Mouse (Mus musculus): ENCODE data around the gene Foxj3. TPM values are rescaled to one million over a fixed set of nuclear protein-coding genes. Genes with fewer than 3 reads are reported as not detected.

Gene Foxj3
- polyA plus RNA-seq, 1 experiment from 2014 or later = 5.3 TPM

DNA sequence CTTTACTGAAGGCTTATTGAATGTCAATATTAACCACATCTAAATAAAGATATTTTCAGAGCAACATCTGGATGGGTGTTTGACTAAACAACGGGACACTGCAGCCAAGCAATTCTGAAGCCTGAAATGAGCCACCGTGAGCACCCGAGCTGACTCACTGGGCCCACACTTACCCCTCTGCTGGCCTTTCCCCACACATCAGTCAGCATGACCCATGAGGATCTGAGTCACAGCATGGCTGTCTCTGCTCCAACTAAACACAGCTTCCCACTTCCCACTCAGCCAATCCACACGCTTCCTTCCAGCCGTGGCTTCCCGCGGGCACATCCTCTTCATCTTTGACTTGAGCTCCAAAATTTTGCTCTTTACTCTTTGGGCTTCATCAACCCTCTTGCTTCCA lies 126.2 kb downstream of the Foxj3 start:
- no peaks in the 10 kb centered on the region for H3K27me3 ChIP-seq (ENCODE audit: control insufficient read depth, insufficient read depth, low read depth, low read length)
- no peak overlapping the region for H3K4me2 ChIP-seq (ENCODE audit: low read depth, low read length)
- no peak overlapping the region for H3K27ac ChIP-seq (ENCODE audit: low read length)
- no peak overlapping the region for H3K9ac ChIP-seq (ENCODE audit: low read depth, low read length)
- H3K9me3 ChIP-seq (replicated peaks; ENCODE audit: control insufficient read depth, low read length) = no peaks in the 10 kb centered on the region
- H3K4me3 ChIP-seq (ENCODE audit: low read depth, low read length) = no peak overlapping the region
- H3K4me1 ChIP-seq (ENCODE audit: control insufficient read depth, low read depth, low read length) = no peaks in the 10 kb centered on the region
- no peak for ATAC-seq (ENCODE audit: low read depth)
- H3K36me3 ChIP-seq (ENCODE audit: control insufficient read depth, insufficient read depth) = no peaks in the 10 kb centered on the region
- WGBS (ENCODE audit: insufficient replicate concordance) = 74% methylated on average over 7 of the region's 7 CpGs

DNA sequence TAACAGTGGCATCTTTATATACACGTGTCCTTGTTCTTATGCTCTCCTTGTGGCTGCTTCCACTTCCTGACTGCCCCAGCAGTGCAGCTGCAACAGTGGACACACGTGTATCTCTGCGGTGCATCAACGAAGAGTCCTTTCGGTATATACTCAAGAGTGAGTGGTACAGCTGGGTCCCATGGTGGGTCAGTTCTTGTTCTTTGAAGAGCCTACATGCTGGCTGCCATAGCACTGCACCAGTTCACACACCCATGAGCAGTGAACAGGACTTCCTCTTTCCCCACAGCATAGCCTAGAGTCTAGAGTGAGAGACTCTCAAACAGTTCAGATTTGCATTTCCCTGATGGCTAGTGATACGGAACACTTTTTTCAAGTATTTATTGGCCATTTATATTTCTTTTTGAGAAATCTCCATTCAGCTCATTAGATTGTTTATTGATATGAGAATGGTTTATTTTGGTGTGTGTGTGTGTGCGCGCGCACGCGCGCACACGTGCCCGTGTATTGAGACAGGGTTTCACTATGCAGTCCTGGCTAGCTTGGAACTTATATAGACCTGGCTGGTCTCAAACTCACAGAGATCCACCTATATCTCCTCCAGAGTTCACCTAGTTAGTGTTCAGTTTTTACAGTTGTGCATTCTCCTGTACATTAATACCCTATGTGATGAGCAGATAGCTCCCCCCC lies 126.7 kb downstream of the Foxj3 start:
- H3K36me3 ChIP-seq (ENCODE audit: control insufficient read depth, insufficient read depth) = no peaks in the 10 kb centered on the region
- H3K4me1 ChIP-seq (ENCODE audit: control insufficient read depth, low read depth, low read length) = no peaks in the 10 kb centered on the region
- H3K4me2 ChIP-seq (ENCODE audit: low read depth, low read length) = no peak overlapping the region
- H3K27ac ChIP-seq (ENCODE audit: low read length) = no peak overlapping the region
- H3K27me3 ChIP-seq (ENCODE audit: control insufficient read depth, insufficient read depth, low read depth, low read length) = no peaks in the 10 kb centered on the region
- no peak overlapping the region for H3K4me3 ChIP-seq (ENCODE audit: low read depth, low read length)
- no peak for ATAC-seq (ENCODE audit: low read depth)
- H3K9me3 ChIP-seq (replicated peaks; ENCODE audit: control insufficient read depth, low read length) = no peaks in the 10 kb centered on the region
- 81% methylated on average over 14 of the region's 14 CpGs for WGBS (ENCODE audit: insufficient replicate concordance)
- no peak overlapping the region for H3K9ac ChIP-seq (ENCODE audit: low read depth, low read length)

DNA sequence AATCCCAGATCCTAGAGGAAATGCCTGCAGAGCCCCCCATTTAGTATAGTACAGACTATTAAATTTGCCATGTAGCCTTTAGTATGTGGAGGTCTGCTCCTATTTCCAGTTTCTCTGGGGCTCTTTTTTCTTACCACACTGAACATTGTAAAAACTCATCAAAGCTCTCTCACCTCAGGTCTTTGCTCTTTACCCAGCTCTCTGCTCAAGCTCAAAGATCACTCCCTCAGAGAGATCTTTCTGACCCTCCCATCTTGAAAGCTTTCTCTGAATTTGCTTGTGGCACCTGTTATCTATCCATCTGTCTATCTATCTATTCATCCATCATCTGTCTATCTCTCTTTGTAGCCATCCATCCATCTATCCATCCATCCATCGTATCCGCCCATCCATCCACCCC lies 128.4 kb downstream of the Foxj3 start:
- Histone ChIP-seq H3K4me3 (ENCODE audit: low read depth, low read length) (no peak overlapping the region), H3K9ac (ENCODE audit: low read depth, low read length) (no peak overlapping the region), H3K4me2 (ENCODE audit: low read depth, low read length) (no peak overlapping the region), H3K27me3 (ENCODE audit: control insufficient read depth, insufficient read depth, low read depth, low read length) (no peaks in the 10 kb centered on the region), H3K4me1 (ENCODE audit: control insufficient read depth, low read depth, low read length) (no peaks in the 10 kb centered on the region), H3K27ac (ENCODE audit: low read length) (no peak overlapping the region), H3K36me3 (ENCODE audit: control insufficient read depth, insufficient read depth) (no peaks in the 10 kb centered on the region), H3K9me3 (replicated peaks; ENCODE audit: control insufficient read depth, low read length) (no peaks in the 10 kb centered on the region)
- WGBS (ENCODE audit: insufficient replicate concordance) = 81% methylated on average over 2 of the region's 2 CpGs
- ATAC-seq (ENCODE audit: low read depth) = no peak

DNA sequence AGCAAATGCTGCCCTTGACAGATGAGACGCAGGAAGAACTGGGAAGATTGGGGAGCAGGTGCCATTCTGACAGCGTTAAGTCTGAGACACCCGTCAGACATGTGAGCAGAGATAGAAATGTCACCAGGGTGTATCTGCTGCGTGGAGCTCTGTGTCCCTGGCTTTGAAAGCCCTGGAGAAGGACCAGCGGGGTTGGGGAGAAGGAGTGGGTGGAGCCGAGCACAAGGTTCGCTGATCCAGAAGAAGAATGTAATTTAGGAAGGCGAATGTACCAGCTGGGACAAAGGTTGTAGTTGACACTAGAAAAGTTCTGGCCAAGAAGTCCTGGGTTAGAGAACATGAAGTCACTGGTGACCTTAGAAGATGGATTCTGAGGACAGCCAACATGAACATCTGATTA lies 129.3 kb downstream of the Foxj3 start:
- no peaks in the 10 kb centered on the region for H3K27me3 ChIP-seq (ENCODE audit: control insufficient read depth, insufficient read depth, low read depth, low read length)
- 58% methylated on average over 8 of the region's 8 CpGs for WGBS (ENCODE audit: insufficient replicate concordance)
- ATAC-seq (ENCODE audit: low read depth) = no peak

DNA sequence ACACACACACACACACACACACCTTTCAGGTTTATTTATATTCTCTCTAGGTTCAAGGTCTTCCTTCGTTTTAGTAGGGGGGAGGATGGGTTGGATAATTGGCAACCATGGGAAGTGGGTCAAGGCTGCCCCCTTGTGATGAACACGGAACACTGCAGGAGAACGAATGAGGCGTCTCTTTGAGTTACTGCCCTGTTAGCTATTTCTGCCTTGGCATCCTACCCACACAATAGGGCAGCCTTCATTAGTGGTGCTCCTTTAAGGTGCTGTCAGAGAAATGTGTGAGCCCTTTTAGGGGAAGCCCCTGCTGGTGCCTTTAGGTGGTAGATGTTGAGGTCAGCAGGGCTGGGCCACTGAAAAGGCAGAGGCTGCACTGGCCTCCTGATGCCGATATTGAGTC lies 130.7 kb downstream of the Foxj3 start:
- 19% methylated on average over 5 of the region's 5 CpGs for WGBS (ENCODE audit: insufficient replicate concordance)
- ATAC-seq (ENCODE audit: low read depth) = no peak
- H3K27ac ChIP-seq (ENCODE audit: low read length) = no peak overlapping the region
- no peak overlapping the region for H3K4me2 ChIP-seq (ENCODE audit: low read depth, low read length)
- H3K4me1 ChIP-seq (ENCODE audit: control insufficient read depth, low read depth, low read length) = no peaks in the 10 kb centered on the region
- H3K4me3 ChIP-seq (ENCODE audit: low read depth, low read length) = no peak overlapping the region
- H3K9me3 ChIP-seq (replicated peaks; ENCODE audit: control insufficient read depth, low read length) = no peaks in the 10 kb centered on the region
- H3K27me3 ChIP-seq (ENCODE audit: control insufficient read depth, insufficient read depth, low read depth, low read length) = no peaks in the 10 kb centered on the region
- H3K9ac ChIP-seq (ENCODE audit: low read depth, low read length) = no peak overlapping the region
- H3K36me3 ChIP-seq (ENCODE audit: control insufficient read depth, insufficient read depth) = no peaks in the 10 kb centered on the region

More for the DNA sequence above, 129.3 kb downstream of the Foxj3 start:
- no peaks in the 10 kb centered on the region for H3K36me3 ChIP-seq (ENCODE audit: control insufficient read depth, insufficient read depth)
- no peaks in the 10 kb centered on the region for H3K9me3 ChIP-seq (replicated peaks; ENCODE audit: control insufficient read depth, low read length)
- no peak overlapping the region for H3K27ac ChIP-seq (ENCODE audit: low read length)
- no peak overlapping the region for H3K4me2 ChIP-seq (ENCODE audit: low read depth, low read length)
- H3K4me3 ChIP-seq (ENCODE audit: low read depth, low read length) = no peak overlapping the region
- H3K4me1 ChIP-seq (ENCODE audit: control insufficient read depth, low read depth, low read length) = no peaks in the 10 kb centered on the region
- no peak overlapping the region for H3K9ac ChIP-seq (ENCODE audit: low read depth, low read length)

DNA sequence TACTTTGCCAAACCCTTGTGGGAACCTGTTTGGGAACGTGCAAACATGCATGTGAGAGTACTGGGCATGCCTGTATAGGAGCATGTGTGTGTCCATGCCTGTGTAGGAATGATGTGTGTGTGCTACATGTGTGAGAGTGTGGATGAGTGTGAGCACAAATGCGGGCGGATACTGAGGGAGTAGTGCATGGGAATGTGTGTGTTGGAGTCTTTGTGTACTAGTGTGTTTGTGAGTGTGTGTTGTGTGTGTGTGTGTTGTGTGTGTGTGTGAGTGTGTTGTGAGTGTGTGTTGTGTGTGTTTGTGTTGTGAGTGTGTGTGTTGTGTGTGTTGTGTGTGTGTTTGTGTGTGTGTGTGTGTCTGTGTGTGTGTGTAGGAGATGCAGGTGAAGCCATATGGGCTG lies 131.4 kb downstream of the Foxj3 start:
- Histone ChIP-seq H3K27me3 (ENCODE audit: control insufficient read depth, insufficient read depth, low read depth, low read length) (no peaks in the 10 kb centered on the region), H3K36me3 (ENCODE audit: control insufficient read depth, insufficient read depth) (no peaks in the 10 kb centered on the region), H3K9me3 (replicated peaks; ENCODE audit: control insufficient read depth, low read length) (no peaks in the 10 kb centered on the region), H3K4me2 (ENCODE audit: low read depth, low read length) (no peak overlapping the region), H3K4me3 (ENCODE audit: low read depth, low read length) (no peak overlapping the region), H3K9ac (ENCODE audit: low read depth, low read length) (no peak overlapping the region), H3K4me1 (ENCODE audit: control insufficient read depth, low read depth, low read length) (no peaks in the 10 kb centered on the region), H3K27ac (ENCODE audit: low read length) (no peak overlapping the region)
- no peak for ATAC-seq (ENCODE audit: low read depth)
- WGBS (ENCODE audit: insufficient replicate concordance) = 57% methylated on average over 3 of the region's 3 CpGs

DNA sequence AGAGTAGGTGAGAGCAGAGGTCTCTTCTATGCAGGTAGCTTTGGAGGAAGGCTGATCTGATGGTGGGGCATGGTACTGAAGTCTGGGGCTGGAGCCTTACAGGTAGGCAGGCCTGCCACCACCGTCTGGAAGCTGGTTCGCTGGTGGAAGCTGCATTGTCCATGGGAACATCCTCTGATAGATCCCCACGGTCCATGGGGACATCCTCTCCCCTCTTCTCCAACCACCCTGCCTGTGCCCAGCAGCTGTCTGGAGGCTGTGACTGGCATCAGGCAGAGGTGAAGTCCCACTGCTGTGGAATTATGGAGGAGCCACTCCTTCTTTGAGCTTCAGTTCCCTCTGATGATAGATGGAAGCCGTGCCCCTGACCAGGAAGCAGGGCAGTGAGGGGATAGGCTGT lies 131.8 kb downstream of the Foxj3 start:
- 45% methylated on average over 4 of the region's 4 CpGs for WGBS (ENCODE audit: insufficient replicate concordance)
- Histone ChIP-seq H3K9ac (ENCODE audit: low read depth, low read length) (no peak overlapping the region), H3K4me3 (ENCODE audit: low read depth, low read length) (no peak overlapping the region), H3K36me3 (ENCODE audit: control insufficient read depth, insufficient read depth) (no peaks in the 10 kb centered on the region), H3K4me2 (ENCODE audit: low read depth, low read length) (no peak overlapping the region), H3K9me3 (replicated peaks; ENCODE audit: control insufficient read depth, low read length) (no peaks in the 10 kb centered on the region), H3K27ac (ENCODE audit: low read length) (no peak overlapping the region), H3K27me3 (ENCODE audit: control insufficient read depth, insufficient read depth, low read depth, low read length) (no peaks in the 10 kb centered on the region), H3K4me1 (ENCODE audit: control insufficient read depth, low read depth, low read length) (no peaks in the 10 kb centered on the region)
- ATAC-seq (ENCODE audit: low read depth) = no peak

DNA sequence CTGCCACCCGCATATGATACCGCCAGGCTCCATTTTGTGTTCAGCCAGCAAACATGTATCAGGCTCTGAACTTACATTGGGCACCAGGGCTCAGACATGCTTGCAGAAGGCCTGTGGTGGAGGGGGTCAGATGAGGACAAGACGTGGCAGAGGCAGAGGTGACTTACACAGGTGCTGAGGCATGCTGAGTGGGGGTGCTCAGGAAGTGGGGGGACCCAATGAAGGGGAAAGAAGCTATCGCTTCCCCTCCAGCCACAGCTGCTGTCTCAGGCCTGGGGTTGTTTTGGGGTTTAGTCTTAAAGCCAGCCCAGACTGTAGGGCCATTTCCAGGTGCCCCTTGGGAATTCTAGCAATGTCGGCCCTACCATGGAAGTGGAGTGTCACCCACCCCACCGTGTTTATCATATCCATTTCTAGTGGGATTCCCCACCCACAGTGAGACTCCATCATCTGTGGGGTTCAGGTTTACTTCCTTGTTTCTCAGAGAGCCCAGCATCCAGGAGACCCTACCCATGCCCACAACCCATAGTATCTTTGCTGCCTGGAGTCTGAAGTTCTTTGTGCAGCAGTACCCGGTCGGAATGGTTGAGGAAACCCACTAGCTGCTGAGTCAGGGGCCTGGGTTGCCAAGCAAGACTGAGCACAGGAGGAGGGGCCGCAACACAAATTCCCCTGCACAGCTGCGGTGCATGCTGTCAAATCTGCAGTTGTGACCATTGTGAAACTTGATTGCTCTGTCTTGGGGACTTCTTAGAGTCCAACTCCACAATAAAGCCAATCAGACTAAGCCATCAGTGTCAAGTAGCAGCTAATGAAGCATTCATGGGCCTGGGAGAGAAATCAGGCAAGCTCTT lies 132.8 kb downstream of the Foxj3 start:
- ATAC-seq (ENCODE audit: low read depth) = no peak
- Histone ChIP-seq H3K27me3 (ENCODE audit: control insufficient read depth, insufficient read depth, low read depth, low read length) (no peaks in the 10 kb centered on the region), H3K27ac (ENCODE audit: low read length) (no peak overlapping the region), H3K4me3 (ENCODE audit: low read depth, low read length) (no peak overlapping the region), H3K4me1 (ENCODE audit: control insufficient read depth, low read depth, low read length) (no peaks in the 10 kb centered on the region), H3K36me3 (ENCODE audit: control insufficient read depth, insufficient read depth) (no peaks in the 10 kb centered on the region), H3K9me3 (replicated peaks; ENCODE audit: control insufficient read depth, low read length) (no peaks in the 10 kb centered on the region), H3K4me2 (ENCODE audit: low read depth, low read length) (no peak overlapping the region), H3K9ac (ENCODE audit: low read depth, low read length) (no peak overlapping the region)
- WGBS (ENCODE audit: insufficient replicate concordance) = 59% methylated on average over 10 of the region's 10 CpGs

DNA sequence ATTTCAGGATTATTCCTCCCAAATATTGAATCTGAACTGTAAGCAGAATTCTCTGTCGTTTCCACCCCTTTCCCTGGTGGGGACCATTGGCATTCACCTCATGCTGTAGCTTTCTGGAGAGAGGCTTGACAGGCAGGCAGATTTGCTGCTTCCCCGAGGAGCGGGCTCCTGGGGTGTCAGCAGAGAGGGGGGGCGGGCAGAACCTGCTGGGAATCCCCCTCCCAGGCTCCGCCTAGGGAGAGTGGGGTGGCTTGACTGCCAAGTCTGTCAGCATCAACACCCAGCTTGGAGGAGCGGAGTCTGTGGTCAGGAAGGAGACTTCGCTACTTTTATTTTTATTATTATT lies 133.4 kb downstream of the Foxj3 start:
- Histone ChIP-seq H3K9ac (ENCODE audit: low read depth, low read length) (no peak overlapping the region), H3K4me2 (ENCODE audit: low read depth, low read length) (no peak overlapping the region), H3K27ac (ENCODE audit: low read length) (no peak overlapping the region), H3K4me3 (ENCODE audit: low read depth, low read length) (no peak overlapping the region), H3K9me3 (replicated peaks; ENCODE audit: control insufficient read depth, low read length) (no peaks in the 10 kb centered on the region), H3K27me3 (ENCODE audit: control insufficient read depth, insufficient read depth, low read depth, low read length) (no peaks in the 10 kb centered on the region), H3K36me3 (ENCODE audit: control insufficient read depth, insufficient read depth) (no peaks in the 10 kb centered on the region), H3K4me1 (ENCODE audit: control insufficient read depth, low read depth, low read length) (no peaks in the 10 kb centered on the region)
- 52% methylated on average over 7 of the region's 7 CpGs for WGBS (ENCODE audit: insufficient replicate concordance)
- no peak for ATAC-seq (ENCODE audit: low read depth)
